Mouse (Mus musculus) megakaryocyte progenitor cell, adult 5-6 weeks (primary cell): Measurements from ENCODE around the gene Kif5c. TPM values are rescaled to one million over a fixed set of nuclear protein-coding genes. Genes with fewer than 3 reads are reported as not detected.

ENCODE experiments used
- ATAC-seq: replicated peaks from 2 replicates; pipeline ENCODE4 v1.8.0; 2016; ENCODE audit warnings: mild to moderate bottlenecking, moderate TSS enrichment, inconsistent platforms; ENCODE audit not compliant: poor library complexity
- total RNA-seq, 2 experiments: library from RNA; stranded (forward) in 1 of 2; stranded (reverse) in 1 of 2; fragments of 157-497, 149-512 nt in 1 of 2; fragments of 200-1000 nt in 1 of 2; gene quantifications; 2 replicates each; pipeline versions ENCODE4 v1.2.3 to v1.2.4; 2015 to 2017

Gene Kif5c
- total RNA-seq (2015) = not detected in 2 replicates
- total RNA-seq (2017) = not detected in 2 replicates

DNA sequence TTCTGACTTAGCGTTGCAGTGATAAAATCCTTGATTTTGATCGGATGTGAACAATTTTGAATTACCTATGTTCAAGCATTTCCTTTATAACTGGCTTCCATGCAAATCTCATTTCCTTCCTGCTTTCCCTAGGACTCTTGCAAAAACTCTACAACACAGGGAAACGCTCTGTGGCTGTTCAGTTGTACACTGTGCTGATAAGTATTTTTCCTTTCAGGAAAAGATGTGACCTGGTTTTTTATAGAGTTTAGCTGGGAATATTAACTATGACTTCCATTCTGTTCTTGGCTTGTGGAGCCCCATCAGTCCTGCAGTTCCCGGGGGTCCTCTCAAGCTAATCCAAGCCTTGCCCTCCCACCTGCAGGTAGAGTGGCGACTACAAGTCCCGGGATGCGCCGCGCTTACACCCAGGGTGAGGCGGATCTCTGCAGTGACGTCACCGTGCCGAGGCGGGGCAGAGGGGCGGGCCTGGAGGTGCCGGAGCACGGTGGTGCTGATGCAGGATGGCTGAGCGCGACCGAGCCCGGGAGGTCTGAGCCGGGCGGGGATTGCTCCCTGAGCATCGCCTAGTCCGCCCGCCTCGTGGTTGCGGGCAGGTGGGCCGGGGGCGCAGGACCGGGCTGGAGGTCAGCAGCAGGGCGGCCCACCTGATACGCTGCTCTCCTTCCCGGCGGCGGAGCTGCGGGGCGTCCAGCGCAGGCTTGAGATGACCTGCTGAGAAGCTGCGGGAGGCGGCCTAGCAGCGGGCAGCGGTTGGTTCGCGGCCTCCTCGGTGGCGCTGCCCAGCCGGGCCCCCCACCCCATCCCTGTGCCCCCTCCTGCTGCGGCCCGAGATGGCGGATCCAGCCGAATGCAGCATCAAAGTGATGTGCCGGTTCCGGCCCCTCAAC, at the start of gene Kif5c:
Gene Kif5c (plus strand): TSS at position 470 of the 890 bp plus-strand sequence.
- ATAC-seq = peak; percentile 95

DNA sequence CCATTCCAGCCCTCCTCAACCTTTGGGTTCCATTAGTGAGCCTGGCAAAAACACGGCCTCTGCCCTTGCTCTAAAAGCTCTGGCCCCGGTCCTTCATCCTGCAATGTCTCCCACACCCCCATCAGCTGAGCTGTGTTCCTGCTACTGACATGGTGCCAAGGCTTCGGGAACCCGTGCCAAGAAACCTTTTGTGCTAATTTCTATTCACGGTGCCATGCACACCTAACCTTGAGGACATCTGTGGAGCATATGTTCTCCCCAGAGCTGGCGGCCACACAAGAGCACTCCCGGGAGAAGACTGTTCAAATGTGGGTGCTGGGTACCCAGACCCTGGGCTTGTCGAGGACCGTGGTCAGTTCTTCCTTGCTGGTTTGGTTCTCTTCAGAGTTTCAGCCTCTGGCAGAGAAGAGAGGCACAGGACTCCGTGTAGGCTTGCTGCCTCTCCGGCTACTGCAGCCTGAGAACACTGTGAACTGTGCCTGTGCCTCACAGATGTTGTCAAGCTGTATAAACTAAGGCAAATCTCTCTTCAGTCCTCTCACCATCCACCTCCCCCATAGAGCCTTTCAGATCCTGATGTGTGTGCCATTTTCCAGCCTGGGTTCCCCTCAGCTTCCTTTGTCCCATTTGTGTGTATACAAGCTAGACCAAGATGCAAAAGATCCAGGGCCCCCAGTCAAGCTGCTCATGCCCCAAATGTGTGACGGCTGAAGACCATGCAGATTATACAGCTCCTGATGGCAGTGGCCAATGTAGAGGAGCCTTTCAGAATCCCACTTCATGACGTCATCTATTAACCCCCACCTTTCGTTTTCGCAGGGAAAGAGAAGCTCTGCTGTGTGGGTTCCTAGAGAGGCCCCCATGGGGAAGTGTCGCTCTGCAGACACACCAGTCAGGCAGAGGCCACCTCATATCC, 49.0 kb upstream of the Kif5c start:
- peak; percentile 39; the same call in 1 of the 2 replicates for ATAC-seq

DNA sequence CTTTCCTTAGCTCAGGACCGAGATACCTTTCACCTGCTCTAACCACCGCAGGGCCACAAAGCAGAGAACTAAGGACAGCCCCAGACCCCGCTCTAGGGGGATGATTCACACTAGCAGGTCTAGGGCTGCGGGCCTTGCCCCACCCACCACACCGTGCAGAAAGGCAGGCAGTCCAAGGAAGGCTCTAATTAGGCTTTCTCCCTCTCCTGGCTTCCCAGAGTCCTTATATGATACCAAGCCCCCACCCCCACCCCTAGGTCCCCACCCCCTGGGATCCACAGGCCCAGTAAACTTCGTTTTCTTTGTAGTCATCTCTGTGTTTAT, 48.4 kb upstream of the Kif5c start:
- 0 out of 2 replicates have a peak, but pooled peaks have one; percentile 17 for ATAC-seq

DNA sequence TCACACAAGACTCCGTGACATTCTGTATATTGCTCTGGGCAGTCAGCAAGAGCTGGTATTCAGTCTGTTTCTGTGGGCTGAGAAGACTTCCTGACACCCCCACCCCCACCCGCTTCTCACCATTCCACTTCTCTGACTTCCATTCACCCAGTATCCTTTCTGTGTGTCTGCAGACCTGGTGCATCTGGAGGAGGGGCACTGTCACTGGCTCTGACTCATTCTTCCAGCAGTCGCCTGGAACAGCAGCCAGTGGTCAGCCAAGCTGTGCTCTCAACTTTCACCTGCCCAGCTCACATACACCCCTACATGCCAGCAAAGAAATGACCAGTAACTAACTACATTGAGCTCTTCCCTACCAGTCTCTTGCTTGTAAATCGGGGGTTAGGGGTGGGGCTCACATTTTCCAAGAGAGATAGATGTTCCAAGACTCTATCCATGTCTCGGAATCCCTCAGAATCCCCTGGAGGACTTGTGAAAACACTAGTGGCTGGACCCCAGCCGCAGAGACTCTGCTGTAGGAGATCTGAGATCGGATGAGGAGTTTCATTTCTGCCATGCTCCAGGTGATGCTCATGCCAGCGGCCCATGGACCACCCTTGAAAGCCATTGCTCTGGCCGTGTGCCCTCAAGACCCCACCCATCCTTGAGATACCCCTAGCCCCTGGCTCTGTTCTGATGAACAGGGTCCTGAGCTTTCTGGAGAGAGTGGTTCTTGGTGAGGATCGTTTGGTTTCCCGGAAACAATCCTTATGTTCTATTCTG, 47.8 kb upstream of the Kif5c start:
- ATAC-seq = no peak

DNA sequence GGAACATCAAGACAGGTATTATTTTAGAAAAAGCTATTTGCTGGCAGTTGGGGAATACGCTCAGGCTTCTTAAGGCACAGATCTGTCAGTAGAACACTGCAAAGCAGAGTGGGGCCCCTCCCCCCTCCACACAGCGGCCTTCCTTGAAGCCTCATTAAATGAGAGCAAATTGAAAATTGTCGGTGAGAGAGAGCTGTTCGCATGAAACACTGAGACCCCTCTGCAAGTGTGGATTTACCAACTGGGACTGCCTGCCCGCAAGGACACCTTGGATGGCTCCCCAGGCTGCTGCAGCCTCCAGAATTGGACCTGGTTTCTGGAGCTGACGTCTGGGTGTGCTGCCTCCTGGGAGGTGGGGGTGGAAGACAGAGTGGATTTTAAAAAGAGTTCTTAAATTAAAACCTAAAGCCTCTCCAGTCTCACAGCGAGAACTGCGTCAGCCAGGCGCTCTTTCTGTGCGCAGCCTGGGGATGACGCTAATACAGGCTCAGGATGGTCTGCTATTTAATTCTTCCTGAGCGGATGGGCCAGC, 46.9 kb upstream of the Kif5c start:
- no peak for ATAC-seq

DNA sequence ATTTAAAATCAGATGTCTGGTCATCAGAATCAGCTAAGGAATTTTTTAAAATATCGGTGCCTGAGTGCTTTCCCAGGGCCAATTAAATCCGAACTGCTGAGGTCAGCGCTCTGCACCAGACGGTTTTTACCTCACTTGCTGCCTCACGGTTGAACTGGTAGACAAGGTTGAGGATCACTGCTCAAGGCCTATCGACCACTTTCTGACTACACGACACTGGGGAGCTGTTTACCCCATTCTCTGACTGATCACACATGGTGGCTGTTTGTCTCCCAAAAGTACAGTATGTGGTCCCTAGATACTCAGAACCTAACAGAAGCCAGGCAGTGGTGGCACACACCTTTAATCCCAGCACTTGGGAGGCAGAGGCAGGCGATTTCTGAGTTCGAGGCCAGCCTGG, 46.4 kb upstream of the Kif5c start:
- no peak for ATAC-seq

DNA sequence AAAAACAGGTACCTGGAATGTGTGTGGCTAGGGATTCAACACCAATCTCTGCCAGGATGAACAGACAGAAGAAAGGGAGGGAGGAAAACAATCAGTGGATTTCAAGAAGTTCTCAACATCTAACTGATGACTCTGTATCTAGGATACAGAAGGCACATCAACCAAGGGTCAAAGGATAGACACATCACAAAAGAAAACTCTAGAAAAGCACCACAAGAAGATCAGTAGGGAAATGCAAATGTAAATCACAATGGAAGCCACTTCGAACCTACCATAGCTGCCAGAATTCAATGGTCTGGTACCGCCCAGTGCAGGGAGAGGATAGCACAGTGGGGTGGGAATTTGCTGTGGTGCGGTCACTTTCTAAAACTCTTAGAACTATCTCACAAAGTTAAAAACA, 45.8 kb upstream of the Kif5c start:
- no peak for ATAC-seq

DNA sequence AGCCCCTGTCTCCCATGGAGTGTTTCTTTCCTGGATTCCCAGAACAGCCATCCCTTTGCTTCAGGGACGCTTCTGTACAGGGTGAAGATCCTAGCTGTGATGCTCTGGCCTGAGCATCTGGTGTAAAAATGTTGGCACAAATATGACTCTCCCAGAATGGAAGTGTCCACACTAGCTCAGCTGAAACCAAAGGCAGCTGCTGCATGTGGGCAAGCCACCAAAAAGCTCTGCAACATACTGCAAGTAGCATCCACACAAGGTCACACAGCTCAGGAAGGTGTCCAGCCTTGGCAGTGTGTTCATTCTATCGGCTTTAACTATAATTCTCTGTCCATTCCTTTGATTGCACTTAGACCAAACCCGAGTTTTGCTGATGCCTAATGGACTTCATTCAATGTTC, 38.5 kb upstream of the Kif5c start:
- no peak for ATAC-seq

DNA sequence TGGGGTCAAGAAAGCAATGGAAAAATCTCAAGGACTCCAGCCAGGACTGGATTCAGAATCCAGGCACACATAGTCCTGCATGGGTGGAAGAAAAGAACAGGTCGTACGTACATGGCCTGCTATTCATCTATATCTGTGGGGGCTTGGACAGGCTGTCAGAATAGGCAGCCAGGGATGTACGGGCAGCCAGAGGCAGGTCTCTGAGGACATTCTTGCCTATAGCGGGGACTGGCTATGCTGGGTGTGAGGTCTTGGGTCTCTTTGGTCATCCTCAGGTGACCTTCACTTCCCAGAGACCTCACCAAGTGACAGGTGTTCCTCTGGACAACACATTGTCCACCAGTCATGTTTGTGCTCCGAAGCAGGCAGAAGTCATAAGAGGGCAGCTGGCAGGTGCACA, 36.6 kb upstream of the Kif5c start:
- ATAC-seq = no peak

DNA sequence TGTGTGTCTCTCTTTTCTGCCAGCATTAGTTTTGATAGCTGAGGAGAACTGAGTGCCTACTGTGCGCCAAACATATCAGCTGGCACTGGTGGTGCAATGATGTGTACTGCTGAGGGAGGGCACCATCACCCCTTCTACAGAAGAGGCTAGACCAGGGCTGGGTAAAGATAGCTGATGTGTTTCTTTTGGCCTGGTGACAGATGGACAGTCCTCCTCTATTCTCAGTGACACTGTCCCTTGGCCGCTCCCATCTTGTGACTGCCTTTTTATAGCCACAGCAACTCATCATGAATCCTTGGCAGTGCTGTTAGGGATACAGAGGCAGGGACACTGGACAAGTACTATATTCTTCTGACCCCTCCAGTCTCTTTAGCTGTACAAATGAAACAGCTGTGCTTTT, 35.8 kb upstream of the Kif5c start:
- ATAC-seq = no peak

DNA sequence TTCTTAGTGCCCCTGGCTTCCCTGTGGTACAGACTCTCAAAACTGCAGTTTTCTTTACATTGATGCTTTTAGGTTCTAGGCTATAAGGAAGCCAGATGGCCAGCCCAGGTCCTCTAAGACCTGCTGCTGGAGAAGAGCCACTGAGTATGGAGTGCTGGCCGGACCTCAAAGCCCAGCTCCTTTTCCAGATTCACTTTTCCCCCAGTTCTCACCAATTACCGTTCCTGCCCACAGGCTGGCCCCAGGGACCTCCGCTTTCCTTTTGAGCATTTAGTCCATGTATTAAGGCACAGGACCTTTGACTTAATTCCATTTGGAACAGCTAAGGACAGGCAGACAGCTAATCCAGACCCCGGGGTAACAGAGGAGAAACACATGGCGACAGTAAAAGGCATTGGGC, 28.6 kb upstream of the Kif5c start:
- ATAC-seq = no peak

DNA sequence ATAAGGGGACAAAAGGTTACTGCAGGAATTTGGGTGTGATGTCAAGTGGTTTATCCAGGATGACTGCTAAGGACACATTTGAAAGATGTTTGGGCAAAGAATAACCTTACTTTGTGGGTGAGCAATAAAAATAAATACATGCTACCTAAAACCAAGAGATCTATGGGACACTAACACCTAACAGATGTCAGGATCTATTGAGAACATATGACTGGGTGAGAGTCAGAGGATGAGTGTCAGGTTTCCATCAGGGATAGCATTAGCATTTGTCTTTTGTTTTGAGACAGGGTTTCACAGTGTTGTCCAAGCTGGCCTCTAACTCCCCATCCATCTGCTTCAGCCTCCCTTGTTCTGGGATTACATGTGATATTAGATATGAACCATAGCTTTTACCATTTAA, 26.2 kb upstream of the Kif5c start:
- no peak for ATAC-seq

DNA sequence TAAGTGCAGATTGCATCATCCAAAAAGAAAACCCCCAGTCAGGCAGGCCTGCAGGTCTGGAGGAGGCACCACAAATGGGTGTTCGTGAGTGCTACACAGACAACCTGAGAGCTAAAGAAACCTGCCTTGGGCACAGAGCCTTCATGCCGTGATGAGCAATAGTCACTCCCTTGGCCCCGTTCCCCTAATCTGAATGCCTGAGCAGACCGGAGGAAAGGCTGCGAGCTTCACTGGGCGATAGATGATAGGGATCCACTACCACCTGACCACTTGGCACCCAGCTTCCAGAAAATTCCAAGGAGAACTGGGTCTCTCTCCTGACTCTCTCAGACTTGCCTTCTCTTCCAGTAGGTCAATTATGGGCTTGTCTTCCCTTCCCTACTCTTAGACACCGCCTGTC, 24.2 kb upstream of the Kif5c start:
- no peak for ATAC-seq

DNA sequence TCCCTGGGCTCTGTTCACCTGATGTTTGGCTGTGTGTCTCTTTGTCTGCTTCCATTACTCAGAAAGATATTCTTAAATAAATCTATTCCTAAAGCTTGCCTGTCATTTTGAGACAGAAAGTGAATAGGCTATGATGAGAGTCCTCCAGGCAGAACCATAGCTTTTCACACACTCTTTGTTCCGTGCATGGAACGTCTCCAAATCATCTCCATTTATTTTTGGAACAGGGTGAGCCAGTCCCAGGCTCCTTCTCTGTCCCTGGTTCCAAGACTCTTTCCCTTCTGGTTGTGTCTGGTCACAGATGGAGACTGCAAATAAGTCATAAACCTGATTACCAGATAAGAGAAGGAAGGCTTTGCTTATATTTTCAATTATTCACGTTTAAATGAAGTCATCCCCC, 22.8 kb upstream of the Kif5c start:
- ATAC-seq = no peak

DNA sequence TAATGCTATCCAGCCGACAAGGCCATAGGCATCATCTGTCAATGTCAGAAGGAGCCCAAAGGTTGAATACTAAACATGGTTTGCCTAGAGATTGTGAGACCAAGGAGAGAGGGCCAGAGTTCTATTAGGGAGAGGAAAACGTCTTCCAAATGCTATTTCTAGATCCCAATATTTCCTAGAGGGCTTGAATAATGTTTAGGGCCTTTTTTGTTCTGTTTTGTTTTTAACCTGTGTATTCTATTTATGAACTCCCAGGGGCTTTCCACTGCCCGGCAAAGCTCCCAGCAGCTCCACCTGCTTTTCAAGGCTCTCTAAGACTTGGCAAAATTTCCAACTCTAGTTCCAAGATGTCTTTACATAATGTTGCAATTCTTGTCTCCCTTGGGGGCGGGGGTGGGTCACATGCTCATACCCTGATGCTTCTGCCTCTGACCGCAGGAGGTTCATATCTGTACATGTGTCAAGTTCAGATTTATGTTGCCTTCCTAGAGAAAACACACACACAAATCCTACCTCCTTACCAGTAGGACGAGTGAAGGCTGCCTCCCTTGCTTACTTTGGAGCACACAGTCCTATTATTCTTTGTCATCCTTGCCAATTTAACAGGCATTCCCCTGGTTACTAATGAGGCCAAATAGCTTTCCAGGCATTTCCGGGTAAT, 18.9 kb upstream of the Kif5c start:
- ATAC-seq = no peak

DNA sequence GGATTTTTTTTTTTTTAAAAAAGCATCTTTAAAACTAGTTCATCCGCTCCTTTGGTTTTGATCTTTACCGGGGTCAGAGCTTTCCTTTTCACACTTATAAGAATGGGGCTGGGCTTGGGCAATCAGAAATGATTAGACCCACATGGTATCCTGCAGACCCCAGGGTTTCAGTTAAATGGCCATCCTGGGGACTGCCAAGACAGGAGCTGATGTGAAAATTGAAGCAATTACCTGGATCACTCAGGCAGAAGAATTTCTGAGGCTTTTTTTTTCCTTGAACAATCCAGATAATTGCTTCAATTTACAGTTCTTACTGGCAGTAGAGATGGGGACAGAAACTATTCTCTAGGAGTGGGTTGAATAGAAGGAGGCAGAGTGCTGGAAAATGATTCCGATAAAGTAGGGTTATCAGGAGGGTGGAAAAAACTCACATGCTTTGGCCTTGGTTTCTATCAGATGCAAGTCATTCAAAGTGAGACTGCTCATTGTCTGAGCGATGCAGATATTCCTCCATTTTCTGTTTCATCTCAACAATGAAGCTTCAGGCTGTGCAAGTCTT, 16.2 kb upstream of the Kif5c start:
- ATAC-seq = no peak

DNA sequence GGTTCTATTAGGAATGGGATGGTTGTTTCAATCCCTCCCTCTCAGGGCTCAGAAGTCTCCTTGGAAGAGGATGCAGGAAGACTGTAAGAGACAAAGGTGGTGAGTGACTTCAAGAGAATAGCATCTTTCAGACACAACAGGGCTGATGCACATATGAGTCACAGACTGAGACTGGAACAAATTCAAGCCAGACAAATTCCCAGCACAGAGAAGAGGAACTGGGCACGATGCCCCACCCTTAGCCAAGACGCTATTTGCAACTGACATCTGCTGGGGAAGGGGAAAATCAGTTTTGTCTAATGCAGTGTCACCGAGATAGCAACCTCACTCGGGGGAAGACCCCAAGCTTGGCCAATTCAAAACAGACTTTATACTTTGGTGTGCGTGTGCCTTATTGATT, 9.5 kb upstream of the Kif5c start:
- no peak for ATAC-seq

DNA sequence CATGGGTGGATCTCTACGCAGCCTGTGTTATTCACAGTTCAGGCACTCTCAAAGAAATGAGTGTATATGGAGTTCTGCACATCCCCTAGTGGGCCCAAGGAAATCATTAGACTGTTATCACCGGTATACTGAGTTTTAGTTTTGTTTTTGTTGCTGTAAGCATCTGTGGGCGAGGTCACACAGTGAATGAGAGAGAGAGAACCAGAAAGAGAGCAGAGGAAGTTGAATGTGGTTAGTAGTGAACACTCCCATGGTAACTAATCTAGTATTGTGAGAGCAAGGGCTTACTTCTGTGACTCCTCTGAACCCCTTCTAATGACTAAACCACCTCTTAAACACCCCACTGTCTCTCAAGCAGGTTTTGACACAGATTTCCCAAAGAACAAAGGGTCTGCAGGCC, 2.3 kb upstream of the Kif5c start:
- ATAC-seq = no peak

DNA sequence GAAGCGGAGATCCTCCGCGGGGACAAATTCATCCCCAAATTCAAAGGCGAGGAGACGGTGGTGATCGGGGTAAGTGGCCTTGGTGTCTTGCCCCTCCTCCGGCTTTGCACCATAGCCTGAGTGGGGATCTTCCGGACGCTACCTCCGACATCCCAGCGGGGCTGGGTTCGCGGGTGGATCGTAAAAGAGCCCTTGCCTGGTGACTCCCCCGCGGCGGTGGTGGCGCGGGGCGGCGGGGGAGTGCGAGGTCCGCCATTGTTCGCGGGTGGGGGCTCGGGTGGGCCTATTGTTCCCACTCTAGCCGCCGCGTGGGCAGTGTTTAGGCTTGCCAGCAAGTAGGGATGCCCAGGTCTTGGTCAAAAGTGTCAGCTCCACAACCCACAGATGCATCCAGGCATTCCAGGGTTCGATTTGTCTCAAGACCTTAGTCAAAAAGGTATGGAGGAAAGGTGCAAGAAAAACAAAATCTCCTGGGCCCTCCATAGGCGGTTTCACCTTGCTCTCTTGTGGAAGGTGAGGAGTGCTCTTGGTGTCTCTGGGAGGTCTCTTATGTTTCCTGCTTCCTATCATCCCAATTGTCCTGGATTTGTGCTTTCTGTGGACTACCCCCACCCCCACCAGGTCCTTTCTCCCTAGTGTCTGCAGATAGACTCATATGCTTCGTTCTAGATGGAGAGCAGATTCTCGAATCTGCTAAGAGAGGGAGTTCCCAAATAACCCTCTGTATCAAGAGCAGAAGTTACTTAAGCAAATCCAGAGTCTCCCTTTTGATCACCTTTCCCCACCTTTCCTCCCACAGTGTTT, 823 bp downstream of the Kif5c start:
- no peak for ATAC-seq
